Mouse (Mus musculus) stomach, embryonic 14.5 days (tissue): ENCODE results near the gene Lrriq1. TPM values are rescaled to one million over a fixed set of nuclear protein-coding genes. Genes with fewer than 3 reads are reported as not detected.

Experiments used
- ATAC-seq: fragments of 200-750 bp; cut with Nextera tagmentation; 2 replicates; pipeline ENCODE4 v1.8.0; 2017; ENCODE audit warnings: low read depth, moderate TSS enrichment; ENCODE audit not compliant: insufficient number of reproducible peaks, insufficient read depth, low FRiP score
- H3K27ac ChIP-seq: fragments of 300-500 bp; sonication (generic); 2 replicates; pipeline ENCODE4 v1.5.1; 2014; ENCODE audit warnings: mild to moderate bottlenecking, low read length, moderate library complexity, mixed read lengths
- H3K27me3 ChIP-seq: fragments of 300-500 bp; sonication (generic); 2 replicates; pipeline ENCODE4 v1.6.1; 2014; ENCODE audit warnings: low read length, control low read depth, mixed read lengths; ENCODE audit not compliant: control insufficient read depth, insufficient read depth
- H3K36me3 ChIP-seq: fragments of 300-500 bp; sonication (generic); 2 replicates; pipeline ENCODE4 v1.6.1; 2014; ENCODE audit warnings: mild to moderate bottlenecking, control low read depth, low read length, moderate library complexity, mixed read lengths; ENCODE audit not compliant: control insufficient read depth, insufficient read depth
- H3K4me1 ChIP-seq: fragments of 300-500 bp; sonication (generic); 2 replicates; pipeline ENCODE4 v1.6.1; 2014; ENCODE audit warnings: low read length, control low read depth, mixed read lengths; ENCODE audit not compliant: control insufficient read depth, insufficient read depth
- H3K4me2 ChIP-seq: fragments of 300-500 bp; sonication (generic); replicated peaks from 2 replicates; pipeline ENCODE4 v1.6.1; 2014; ENCODE audit warnings: low read depth, low read length, control low read depth
- H3K4me3 ChIP-seq: fragments of 300-500 bp; sonication (generic); 2 replicates; pipeline ENCODE4 v1.5.1; 2014; ENCODE audit warnings: low read depth, low read length, control low read depth
- H3K9ac ChIP-seq: fragments of 300-500 bp; sonication (generic); replicated peaks from 2 replicates; pipeline ENCODE4 v1.6.1; 2014; ENCODE audit warnings: low read depth, mild to moderate bottlenecking, control low read depth, low read length, moderate library complexity, mixed read lengths
- H3K9me3 ChIP-seq: fragments of 300-500 bp; sonication (generic); 2 replicates; pipeline ENCODE4 v1.6.1; 2016; ENCODE audit warnings: low read depth, low read length, control low read depth; ENCODE audit not compliant: control insufficient read depth
- WGBS: fragments of 180-500 bp; shearing (Covaris S2); extraction: QIAGEN DNeasy Blood & Tissue Kit; methylation state at CpG from one replicate; pipeline ENCODE4 v1.1.7; 2014; 5-methylcytosine and 5-hydroxymethylcytosine counted together
- polyA plus RNA-seq: library from polyadenylated mRNA; unstranded; fragments of >200 nt; fragmentation: Nextera tagmentation; extraction: Ambion mirVana; gene quantifications from 2 replicates; pipeline ENCODE4 v1.2.1, GENCODE M21; 2014

The Lrriq1 gene
- polyA plus RNA-seq, 1 experiment from 2014 or later: 0.45 TPM

GRCm38 (mm10) chr10:103142526-103142925 is 93.6 kb downstream of the Lrriq1 start:
- no peaks in the 10 kb centered on the region for H3K36me3 ChIP-seq
- H3K4me1 ChIP-seq: no peaks in the 10 kb centered on the region
- no peak for ATAC-seq
- no peaks in the 10 kb centered on the region for H3K27me3 ChIP-seq
- H3K9me3 ChIP-seq: no peaks in the 10 kb centered on the region
- no peak overlapping the region for H3K4me2 ChIP-seq
- no peak overlapping the region for H3K27ac ChIP-seq
- H3K4me3 ChIP-seq: no peak overlapping the region
- no peak overlapping the region for H3K9ac ChIP-seq
- 58% methylated on average over 4 of the region's 4 CpGs for WGBS

- H3K9me3 ChIP-seq: no peaks in the 10 kb centered on the region
- no peak overlapping the region for H3K4me2 ChIP-seq
- H3K27me3 ChIP-seq: no peaks in the 10 kb centered on the region
- H3K4me1 ChIP-seq: no peaks in the 10 kb centered on the region
- H3K4me3 ChIP-seq: no peak overlapping the region
- no peak for ATAC-seq
- H3K9ac ChIP-seq: no peak overlapping the region
- H3K27ac ChIP-seq: no peak overlapping the region
- 39% methylated on average over 6 of the region's 6 CpGs for WGBS
- H3K36me3 ChIP-seq: no peaks in the 10 kb centered on the region
Observed at GRCm38 (mm10) chr10:103141532-103141931, 94.6 kb downstream of the Lrriq1 start.

- Histone ChIP-seq H3K27me3 (no peaks in the 10 kb centered on the region), H3K27ac (no peak overlapping the region), H3K36me3 (no peaks in the 10 kb centered on the region), H3K4me2 (no peak overlapping the region), H3K9ac (no peak overlapping the region), H3K4me1 (no peaks in the 10 kb centered on the region), H3K9me3 (no peaks in the 10 kb centered on the region), H3K4me3 (no peak overlapping the region)
- 70% methylated on average over 8 of the region's 8 CpGs for WGBS
- no peak for ATAC-seq
Observed at GRCm38 (mm10) chr10:103140609-103141008, 95.5 kb downstream of the Lrriq1 start.

- Histone ChIP-seq H3K4me2 (no peak overlapping the region), H3K27ac (no peak overlapping the region), H3K4me3 (no peak overlapping the region)
Observed at GRCm38 (mm10) chr10:103114629-103115028, 121.5 kb downstream of the Lrriq1 start.

GRCm38 (mm10) chr10:103108090-103108489 is 128.0 kb downstream of the Lrriq1 start:
- H3K9ac ChIP-seq: no peak overlapping the region
- H3K4me1 ChIP-seq: no peaks in the 10 kb centered on the region
- ATAC-seq: no peak
- H3K9me3 ChIP-seq: no peaks in the 10 kb centered on the region
- 83% methylated on average over 2 of the region's 2 CpGs for WGBS
- H3K27ac ChIP-seq: no peak overlapping the region
- no peaks in the 10 kb centered on the region for H3K36me3 ChIP-seq
- H3K4me2 ChIP-seq: no peak overlapping the region
- H3K27me3 ChIP-seq: no peaks in the 10 kb centered on the region
- H3K4me3 ChIP-seq: no peak overlapping the region

More at GRCm38 (mm10) chr10:103114629-103115028, 121.5 kb downstream of the Lrriq1 start:
- Histone ChIP-seq H3K4me1 (no peaks in the 10 kb centered on the region), H3K9ac (no peak overlapping the region), H3K9me3 (no peaks in the 10 kb centered on the region), H3K36me3 (no peaks in the 10 kb centered on the region), H3K27me3 (no peaks in the 10 kb centered on the region)
- WGBS: 56% methylated on average over 6 of the region's 6 CpGs
- ATAC-seq: no peak

- no peak overlapping the region for H3K4me3 ChIP-seq
- no peak overlapping the region for H3K4me2 ChIP-seq
- no peak for ATAC-seq
- 27% methylated on average over 1 of the region's 1 CpGs for WGBS
- no peaks in the 10 kb centered on the region for H3K36me3 ChIP-seq
- no peaks in the 10 kb centered on the region for H3K9me3 ChIP-seq
- no peak overlapping the region for H3K9ac ChIP-seq
- no peaks in the 10 kb centered on the region for H3K27me3 ChIP-seq
- no peak overlapping the region for H3K27ac ChIP-seq
- no peaks in the 10 kb centered on the region for H3K4me1 ChIP-seq
Observed at GRCm38 (mm10) chr10:103086101-103086500, 150.0 kb downstream of the Lrriq1 start.

GRCm38 (mm10) chr10:103049593-103049992 is 186.5 kb downstream of the Lrriq1 start:
- 81% methylated on average over 2 of the region's 2 CpGs for WGBS
- no peak for ATAC-seq
- Histone ChIP-seq H3K36me3 (no peaks in the 10 kb centered on the region), H3K4me2 (no peak overlapping the region), H3K27ac (no peak overlapping the region), H3K9me3 (no peaks in the 10 kb centered on the region), H3K4me3 (no peak overlapping the region), H3K4me1 (no peaks in the 10 kb centered on the region), H3K9ac (no peak overlapping the region), H3K27me3 (no peaks in the 10 kb centered on the region)

- Histone ChIP-seq H3K27ac (no peak overlapping the region), H3K9ac (no peak overlapping the region), H3K27me3 (no peaks in the 10 kb centered on the region), H3K4me1 (no peaks in the 10 kb centered on the region), H3K36me3 (no peaks in the 10 kb centered on the region), H3K4me3 (no peak overlapping the region), H3K9me3 (no peaks in the 10 kb centered on the region), H3K4me2 (no peak overlapping the region)
- ATAC-seq: no peak
- WGBS: 67% methylated on average over 3 of the region's 3 CpGs
Observed at GRCm38 (mm10) chr10:103046623-103047022, 189.5 kb downstream of the Lrriq1 start.

GRCm38 (mm10) chr10:103045019-103045418 is 191.1 kb downstream of the Lrriq1 start:
- H3K36me3 ChIP-seq: no peaks in the 10 kb centered on the region
- no peak overlapping the region for H3K4me2 ChIP-seq
- WGBS: 48% methylated on average over 2 of the region's 2 CpGs
- no peak overlapping the region for H3K9ac ChIP-seq
- no peak overlapping the region for H3K27ac ChIP-seq
- H3K9me3 ChIP-seq: no peaks in the 10 kb centered on the region
- H3K4me3 ChIP-seq: no peak overlapping the region
- H3K27me3 ChIP-seq: no peaks in the 10 kb centered on the region
- no peaks in the 10 kb centered on the region for H3K4me1 ChIP-seq
- no peak for ATAC-seq
